Comparison of ENCODE assay signal across 19 mouse cellular contexts in genomic region chr3:104274084-104274483, GRCm38 (mm10).
"Had no signal": no experiment of that assay in that cellular context is flagged by ENCODE, and none has a peak within 500 bp of the region (broad histone marks: within the 10 kb centered on the region; RNA-seq: fewer than 3 reads in every experiment).

No protein-coding gene starts in this region.

- H3K4me2 ChIP-seq: liver, embryonic 12.5 days; lung, embryonic 14.5 days; midbrain, embryonic 13.5 days; stomach, embryonic 15.5 days had no signal

- DNase-seq: lung, adult 18-20 months; lung, embryonic 14.5 days; lung, postnatal 14 days; lung, postnatal 36 days; retina, postnatal 1 day; right cerebral cortex, adult 18-20 months; right cerebral cortex, postnatal 25 days; thymus, adult 2 months; thymus, postnatal 25 days; thymus, postnatal 4 days had no signal

- ATAC-seq: liver, embryonic 12.5 days; midbrain, embryonic 13.5 days; midbrain, embryonic 16.5 days had no signal

- H3K9me3 ChIP-seq: liver, embryonic 12.5 days; midbrain, embryonic 10.5 days; midbrain, embryonic 13.5 days; stomach, embryonic 15.5 days had no signal

- H3K36me3 ChIP-seq: liver, embryonic 12.5 days; midbrain, embryonic 10.5 days; midbrain, embryonic 13.5 days; stomach, embryonic 15.5 days had no signal

- H3K27me3 ChIP-seq: liver, embryonic 12.5 days; midbrain, embryonic 13.5 days; stomach, embryonic 15.5 days had no signal

- H3K4me3 ChIP-seq: liver, embryonic 12.5 days; midbrain, embryonic 10.5 days; midbrain, embryonic 13.5 days; myocyte; stomach, embryonic 15.5 days had no signal

- H3K27ac ChIP-seq: liver, embryonic 12.5 days; liver, embryonic 14.5 days; macrophage; midbrain, embryonic 10.5 days; midbrain, embryonic 13.5 days; stomach, embryonic 15.5 days; stomach, postnatal 0 days had no signal

- H3K4me1 ChIP-seq: liver, embryonic 12.5 days; stomach, embryonic 15.5 days had no signal

- H3K9ac ChIP-seq: liver, embryonic 12.5 days; liver, embryonic 14.5 days; lung, embryonic 14.5 days; midbrain, embryonic 13.5 days; stomach, embryonic 15.5 days had no signal
